Mouse (Mus musculus) adrenal gland, adult 2 months (tissue): ENCODE results near the gene Frmd4a. TPM values are rescaled to one million over a fixed set of nuclear protein-coding genes. Genes with fewer than 3 reads are reported as not detected.

Experiments
- DNase-seq: peaks from one replicate; pipeline ENCODE4 v3.0.0; 2021
- polyA plus RNA-seq: library from polyadenylated mRNA; depleted of rRNA; stranded (reverse); fragments of >200 nt; gene quantifications from 2 replicates; pipeline ENCODE4 v1.2.3, GENCODE M21; 2012
- total RNA-seq, 2 experiments: library from RNA; stranded (reverse); gene quantifications; 2 replicates each; pipeline ENCODE4 v1.2.3; 2021

The Frmd4a gene
- total and polyA plus RNA-seq, 3 experiments, result 9.8 to 15.8 (median 11.4) TPM

- no peak for DNase-seq
Measured at GRCm38 (mm10) chr2:4522769-4523487, 505.4 kb downstream of the Frmd4a start.

- no peak for DNase-seq
Measured at GRCm38 (mm10) chr2:4527094-4527493, 509.6 kb downstream of the Frmd4a start.

- DNase-seq, result no peak
Measured at GRCm38 (mm10) chr2:4529254-4529729, 511.8 kb downstream of the Frmd4a start.

- DNase-seq, result no peak
Measured at GRCm38 (mm10) chr2:4531533-4532197, 514.1 kb downstream of the Frmd4a start.

- no peak for DNase-seq
Measured at GRCm38 (mm10) chr2:4532198-4532568, 514.7 kb downstream of the Frmd4a start.

GRCm38 (mm10) chr2:4532945-4533344, 515.4 kb downstream of the Frmd4a start:
- no peak for DNase-seq

GRCm38 (mm10) chr2:4535187-4535864, 517.8 kb downstream of the Frmd4a start:
- DNase-seq, result no peak

GRCm38 (mm10) chr2:4541330-4541729, 523.8 kb downstream of the Frmd4a start:
- no peak for DNase-seq

GRCm38 (mm10) chr2:4541844-4542628, 524.5 kb downstream of the Frmd4a start:
- DNase-seq, result no peak

GRCm38 (mm10) chr2:4542629-4543416, 525.3 kb downstream of the Frmd4a start:
- peak; percentile 63 for DNase-seq

GRCm38 (mm10) chr2:4543417-4543775, 525.9 kb downstream of the Frmd4a start:
- DNase-seq, result no peak

- no peak for DNase-seq
Measured at GRCm38 (mm10) chr2:4544360-4544759, 526.8 kb downstream of the Frmd4a start.

- no peak for DNase-seq
Measured at GRCm38 (mm10) chr2:4545261-4545660, 527.7 kb downstream of the Frmd4a start.

GRCm38 (mm10) chr2:4547003-4547662, 529.6 kb downstream of the Frmd4a start:
- DNase-seq, result no peak

- DNase-seq, result no peak
Measured at GRCm38 (mm10) chr2:4549271-4549670, 531.8 kb downstream of the Frmd4a start.

GRCm38 (mm10) chr2:4550017-4550763, 532.7 kb downstream of the Frmd4a start:
- DNase-seq, result no peak

- no peak for DNase-seq
Measured at GRCm38 (mm10) chr2:4551438-4551837, 533.9 kb downstream of the Frmd4a start.

- DNase-seq, result no peak
Measured at GRCm38 (mm10) chr2:4551866-4552265, 534.3 kb downstream of the Frmd4a start.

- DNase-seq, result no peak
Measured at GRCm38 (mm10) chr2:4552486-4552885, 535.0 kb downstream of the Frmd4a start.

GRCm38 (mm10) chr2:4555221-4555631, 537.7 kb downstream of the Frmd4a start:
- DNase-seq, result peak; percentile 59
